Mouse (Mus musculus) lung, postnatal 0 days (tissue): ENCODE data around the gene B4galnt3.

Source experiments
- CTCF ChIP-seq: IDR thresholded peaks from 2 replicates; pipeline ENCODE4 v1.5.1; 2016; ENCODE audit warnings: antibody characterized with exemption, mild to moderate bottlenecking
- EP300 ChIP-seq: IDR thresholded peaks from 2 replicates; pipeline ENCODE4 v1.6.1; 2016; ENCODE audit warnings: antibody characterized with exemption, mild to moderate bottlenecking, control low read depth

DNA sequence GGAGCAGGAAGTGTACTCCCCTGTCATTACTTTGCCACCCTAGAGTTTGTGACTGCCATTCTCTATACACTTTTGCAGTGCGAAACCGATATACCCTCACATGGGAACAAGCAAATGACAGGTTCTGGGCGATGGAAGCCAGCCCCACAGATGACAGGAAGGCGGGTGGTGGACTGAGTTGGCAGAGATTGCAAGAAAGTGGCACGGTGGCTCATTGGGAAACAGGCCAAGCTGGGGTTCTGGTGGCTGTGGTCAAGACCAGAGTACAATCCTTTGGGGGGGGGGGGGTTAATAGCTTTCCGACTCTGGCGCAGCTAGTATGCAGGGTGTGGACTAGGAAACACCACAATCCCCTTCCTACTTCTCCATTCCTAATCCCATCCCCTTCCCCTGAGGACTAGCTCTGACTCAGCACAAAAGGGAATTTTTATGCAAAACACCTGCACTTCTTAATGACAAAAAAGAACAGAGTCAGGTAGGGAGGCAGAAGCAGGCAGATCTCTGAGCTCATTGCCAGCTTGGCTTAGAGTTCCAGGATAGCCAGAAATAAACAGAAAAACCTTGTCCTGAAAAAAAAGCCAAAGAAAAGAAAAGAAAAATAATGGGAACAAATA, 2.9 kb downstream of the B4galnt3 start:
- TF ChIP-seq CTCF (no peak), EP300 (no peak)
